Mouse (Mus musculus): Measurements from ENCODE around the gene Urb1. TPM values are rescaled to one million over a fixed set of nuclear protein-coding genes. Genes with fewer than 3 reads are reported as not detected.

Urb1 gene
- polyA plus RNA-seq, 1 experiment from 2014 or later = 11.7 TPM

DNA sequence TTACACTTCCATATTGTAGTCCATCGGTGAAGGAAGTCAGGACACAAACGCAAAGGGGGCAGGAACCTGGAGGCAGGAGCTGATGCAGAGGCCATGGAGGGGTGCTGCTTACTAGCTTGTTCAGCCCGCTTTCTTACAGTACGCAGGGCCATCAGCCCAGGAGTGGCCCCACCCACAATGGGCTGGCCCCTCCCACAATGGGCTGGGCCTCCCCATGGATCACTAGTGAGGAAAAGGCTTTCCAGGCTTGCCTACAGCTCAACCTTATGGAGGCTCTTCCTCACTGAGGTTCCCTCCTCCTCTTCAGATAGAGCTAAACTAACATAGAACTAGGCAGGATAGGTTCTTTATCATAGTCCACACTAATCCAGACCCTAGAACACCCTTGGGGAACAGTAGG lies 86.2 kb downstream of the Urb1 start:
- DNase-seq (no peak), ATAC-seq (ENCODE audit: insufficient read depth) (no peak)
- 0 out of 2 replicates have a peak, but pooled peaks cover 5% of the 10 kb centered on the region for H3K4me1 ChIP-seq (ENCODE audit: insufficient read depth)
- no peaks in the 10 kb centered on the region for H3K27me3 ChIP-seq (ENCODE audit: insufficient read depth, low read length)
- no peak for TF ChIP-seq CTCF (IDR thresholded peaks at IDR 0.05; ENCODE audit: low read depth)
- peaks cover 33% of the 10 kb centered on the region for H3K36me3 ChIP-seq (ENCODE audit: insufficient read depth)
- no peak overlapping the region for H3K4me2 ChIP-seq
- 94% methylated on average over 4 of the region's 4 CpGs for WGBS
- H3K27ac ChIP-seq (ENCODE audit: low read depth) = no peak overlapping the region
- H3K9ac ChIP-seq = no peak overlapping the region
- H3K4me3 ChIP-seq (ENCODE audit: low read depth, low read length) = no peak overlapping the region
- H3K9me3 ChIP-seq (ENCODE audit: low read depth, low read length) = no peaks in the 10 kb centered on the region

DNA sequence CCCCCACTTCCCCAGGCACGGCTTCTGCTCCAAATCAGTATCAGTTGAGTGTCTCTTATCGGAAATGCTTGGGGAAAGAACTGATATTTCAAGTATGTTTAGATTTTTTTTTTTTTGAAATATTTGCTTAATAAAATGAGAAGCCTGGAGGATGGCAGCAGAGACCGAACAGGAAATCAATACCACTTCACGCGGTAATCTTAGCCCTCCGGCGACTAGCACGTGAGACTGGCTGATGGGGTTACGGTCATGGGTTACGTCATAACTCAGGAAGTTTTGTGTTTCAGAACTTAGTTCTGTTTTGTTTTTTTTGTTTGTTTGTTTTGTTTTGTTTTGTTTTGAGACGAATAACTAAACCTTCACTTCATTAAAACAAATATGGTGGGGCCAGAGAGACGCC lies 99.9 kb downstream of the Urb1 start:
- H3K4me1 ChIP-seq (ENCODE audit: insufficient read depth) = peaks cover 9% of the 10 kb centered on the region; the same call in 1 of the 2 replicates
- no peaks in the 10 kb centered on the region for H3K27me3 ChIP-seq (ENCODE audit: insufficient read depth, low read length)
- no peaks in the 10 kb centered on the region for H3K36me3 ChIP-seq (ENCODE audit: insufficient read depth)
- H3K27ac ChIP-seq (ENCODE audit: low read depth) = no peak overlapping the region
- ATAC-seq (ENCODE audit: insufficient read depth) (no peak), DNase-seq (peak; percentile 4)
- H3K4me2 ChIP-seq = peak overlapping the region; percentile 47
- H3K9ac ChIP-seq = no peak overlapping the region
- H3K9me3 ChIP-seq (ENCODE audit: low read depth, low read length) = no peaks in the 10 kb centered on the region
- TF ChIP-seq CTCF (IDR thresholded peaks at IDR 0.05; ENCODE audit: low read depth) = no peak
- whole genome bisulfite sequencing = 50% methylated on average over 12 of the region's 12 CpGs
- H3K4me3 ChIP-seq (ENCODE audit: low read depth, low read length) = no peak overlapping the region

DNA sequence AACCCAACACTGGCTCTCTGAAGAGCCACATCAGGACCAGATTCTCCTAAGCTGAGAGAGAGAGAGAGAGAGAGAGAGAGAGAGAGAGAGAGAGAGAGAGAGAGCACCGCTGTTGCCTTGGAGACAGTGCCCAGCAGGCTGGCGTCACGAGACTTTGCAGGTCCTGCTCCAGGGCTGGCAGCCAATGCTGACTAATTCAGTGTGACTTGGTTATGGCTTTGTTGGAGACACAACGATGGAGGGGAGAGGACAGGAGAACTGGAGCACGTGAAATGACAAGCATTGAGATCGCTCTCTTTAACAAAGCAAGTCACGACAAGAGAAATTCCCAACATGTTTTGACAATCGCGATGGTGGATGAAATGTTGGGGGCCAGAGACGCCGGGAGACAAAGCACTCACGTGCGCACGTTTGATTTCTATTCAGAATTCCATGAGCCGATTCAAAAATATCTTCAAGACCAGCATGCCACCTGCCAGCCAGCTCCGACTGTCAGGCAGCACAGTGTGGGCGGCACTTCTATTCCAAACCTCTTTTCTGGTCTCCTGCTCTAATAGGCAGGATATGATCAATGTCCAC lies 100.4 kb downstream of the Urb1 start:
- H3K9ac ChIP-seq = no peak overlapping the region

DNA sequence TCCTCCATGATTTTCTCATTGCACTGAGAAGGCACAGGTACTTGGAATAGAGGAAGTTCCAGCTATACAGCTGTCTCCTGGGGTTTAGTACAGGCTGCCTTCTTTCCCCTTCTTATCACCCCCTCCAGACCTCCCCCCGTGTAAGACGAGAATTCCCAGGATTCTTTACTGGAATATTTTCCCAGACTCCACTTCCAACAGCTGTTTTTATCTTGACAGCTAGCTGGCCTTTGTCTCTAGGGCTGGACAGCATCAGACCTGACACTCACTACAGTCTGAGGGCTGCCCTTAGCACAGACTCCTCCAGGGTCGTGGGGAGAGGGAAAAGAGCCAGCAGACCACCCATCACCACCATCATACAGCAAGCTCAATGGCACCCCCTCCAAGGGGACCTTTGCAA lies 103.9 kb downstream of the Urb1 start:
- Histone ChIP-seq H3K4me3 (ENCODE audit: low read depth, low read length) (no peak overlapping the region), H3K27ac (ENCODE audit: low read depth) (peak overlapping the region; percentile 52), H3K9me3 (ENCODE audit: low read depth, low read length) (no peaks in the 10 kb centered on the region), H3K27me3 (ENCODE audit: insufficient read depth, low read length) (no peaks in the 10 kb centered on the region), H3K4me2 (no peak overlapping the region), H3K4me1 (ENCODE audit: insufficient read depth) (peaks cover 22% of the 10 kb centered on the region), H3K36me3 (ENCODE audit: insufficient read depth) (no peaks in the 10 kb centered on the region), H3K9ac (no peak overlapping the region)
- WGBS = 4% methylated on average over 3 of the region's 3 CpGs
- ATAC-seq (ENCODE audit: insufficient read depth) (peak; percentile 89), DNase-seq (peak; percentile 84)
- peak; percentile 15; the same call in 1 of the 2 replicates for TF ChIP-seq CTCF (IDR thresholded peaks at IDR 0.05; ENCODE audit: low read depth)

More for the DNA sequence above, 100.4 kb downstream of the Urb1 start:
- DNase-seq = peak; percentile 70
- Histone ChIP-seq H3K4me3 (ENCODE audit: low read depth, low read length) (no peak overlapping the region), H3K27me3 (ENCODE audit: insufficient read depth, low read length) (no peaks in the 10 kb centered on the region), H3K36me3 (ENCODE audit: insufficient read depth) (no peaks in the 10 kb centered on the region), H3K4me2 (peak overlapping the region; percentile 47), H3K9me3 (ENCODE audit: low read depth, low read length) (no peaks in the 10 kb centered on the region), H3K27ac (ENCODE audit: low read depth) (peak overlapping the region; percentile 22; the same call in 1 of the 2 replicates), H3K4me1 (ENCODE audit: insufficient read depth) (peaks cover 9% of the 10 kb centered on the region; the same call in 1 of the 2 replicates)
- peak; percentile 29; the same call in 1 of the 2 replicates for ATAC-seq (ENCODE audit: insufficient read depth)
- TF ChIP-seq CTCF (IDR thresholded peaks at IDR 0.05; ENCODE audit: low read depth) = no peak
- WGBS = 23% methylated on average over 17 of the region's 17 CpGs

DNA sequence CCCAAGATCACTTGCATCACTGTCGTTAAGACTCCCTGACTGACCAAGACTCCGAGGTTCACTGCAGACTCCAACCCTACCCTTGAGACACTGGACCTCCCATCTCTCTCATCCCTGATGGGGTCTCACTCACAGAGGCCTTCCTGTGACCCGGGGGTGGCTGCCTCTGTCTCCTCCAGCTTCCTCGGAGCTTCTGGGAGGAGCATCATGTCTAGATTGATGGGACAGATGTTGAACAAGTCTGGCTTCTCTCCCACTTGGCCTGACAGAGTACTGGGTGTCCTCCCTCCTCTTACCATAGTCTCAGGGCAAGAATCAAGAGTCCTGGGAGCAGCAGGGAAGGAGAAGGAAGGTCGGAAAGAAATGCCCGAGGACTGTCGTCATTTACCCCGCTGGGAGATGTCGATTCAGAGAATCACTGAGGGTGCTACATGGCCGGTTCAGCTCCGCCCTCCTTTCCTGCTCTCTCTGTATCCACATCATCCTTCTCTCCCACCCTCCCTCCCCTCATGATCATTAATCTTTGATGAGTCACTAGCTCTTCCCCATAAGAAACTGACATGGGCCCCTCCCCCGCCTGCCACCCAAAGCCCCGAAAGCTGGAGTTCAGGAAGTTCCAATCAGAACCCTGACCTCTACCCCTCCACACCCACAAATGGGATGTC lies 105.9 kb downstream of the Urb1 start:
- peak overlapping the region; percentile 34 for H3K27ac ChIP-seq (ENCODE audit: low read depth)
- DNase-seq = peak; percentile 67
- no peak overlapping the region for H3K4me3 ChIP-seq (ENCODE audit: low read depth, low read length)
- H3K4me1 ChIP-seq (ENCODE audit: insufficient read depth) = peaks cover 17% of the 10 kb centered on the region
- no peak for TF ChIP-seq CTCF (IDR thresholded peaks at IDR 0.05; ENCODE audit: low read depth)
- no peaks in the 10 kb centered on the region for H3K9me3 ChIP-seq (ENCODE audit: low read depth, low read length)
- no peak overlapping the region for H3K9ac ChIP-seq
- H3K36me3 ChIP-seq (ENCODE audit: insufficient read depth) = no peaks in the 10 kb centered on the region
- no peak overlapping the region for H3K4me2 ChIP-seq
- peak; percentile 32; the same call in 1 of the 2 replicates for ATAC-seq (ENCODE audit: insufficient read depth)
- no peaks in the 10 kb centered on the region for H3K27me3 ChIP-seq (ENCODE audit: insufficient read depth, low read length)
- 31% methylated on average over 13 of the region's 13 CpGs for WGBS

DNA sequence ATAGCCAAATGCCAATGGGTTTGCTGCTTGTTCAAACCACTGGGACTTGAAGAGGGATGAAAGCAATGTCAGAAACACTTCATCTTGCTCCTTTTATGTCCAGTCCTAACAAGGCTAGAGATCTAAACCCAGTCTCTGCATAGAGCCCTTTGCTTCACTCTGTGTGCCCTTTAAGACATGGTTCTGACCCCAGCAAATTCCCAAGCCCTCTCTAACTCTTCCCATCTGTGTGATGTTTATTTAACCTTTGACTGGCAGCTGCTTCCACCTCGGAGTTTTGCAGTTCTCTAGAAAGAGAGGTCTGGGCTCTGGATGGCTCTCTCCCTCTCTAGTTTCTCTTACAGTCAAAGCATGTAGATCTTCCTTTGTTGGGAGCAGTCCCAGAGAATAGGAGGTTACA lies 106.6 kb downstream of the Urb1 start:
- no peak for TF ChIP-seq CTCF (IDR thresholded peaks at IDR 0.05; ENCODE audit: low read depth)
- DNase-seq (peak; percentile 57), ATAC-seq (ENCODE audit: insufficient read depth) (no peak)
- H3K9me3 ChIP-seq (ENCODE audit: low read depth, low read length) = no peaks in the 10 kb centered on the region
- H3K4me1 ChIP-seq (ENCODE audit: insufficient read depth) = peaks cover 17% of the 10 kb centered on the region
- no peak overlapping the region for H3K4me3 ChIP-seq (ENCODE audit: low read depth, low read length)
- no peaks in the 10 kb centered on the region for H3K27me3 ChIP-seq (ENCODE audit: insufficient read depth, low read length)
- H3K4me2 ChIP-seq = no peak overlapping the region
- no peaks in the 10 kb centered on the region for H3K36me3 ChIP-seq (ENCODE audit: insufficient read depth)
- H3K27ac ChIP-seq (ENCODE audit: low read depth) = peak overlapping the region; percentile 34
- H3K9ac ChIP-seq = no peak overlapping the region
- 5% methylated on average over 1 of the region's 1 CpGs for WGBS

DNA sequence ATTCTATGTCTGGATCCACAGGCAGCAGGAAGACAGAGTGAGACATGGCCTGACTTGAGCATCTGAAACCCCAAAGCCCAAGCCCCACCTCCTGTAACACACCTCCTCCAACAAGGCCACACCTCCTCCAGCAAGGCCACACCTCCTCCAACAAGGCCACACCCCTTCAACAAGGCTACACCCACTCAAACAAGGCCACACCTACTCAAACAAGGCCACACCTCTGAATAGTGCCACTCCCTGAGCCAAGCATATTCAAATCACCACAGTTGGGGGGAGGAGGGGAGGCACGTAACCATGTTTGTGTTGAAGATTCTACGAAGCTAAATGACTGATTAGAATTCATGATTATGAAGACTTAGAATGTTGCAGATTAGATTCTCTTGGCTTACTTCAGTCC lies 108.7 kb downstream of the Urb1 start:
- ATAC-seq (ENCODE audit: insufficient read depth) = no peak
- DNase-seq = no peak
- 95% methylated on average over 2 of the region's 2 CpGs for WGBS
- Histone ChIP-seq H3K4me2 (no peak overlapping the region), H3K27ac (ENCODE audit: low read depth) (no peak overlapping the region), H3K4me1 (ENCODE audit: insufficient read depth) (peaks cover 13% of the 10 kb centered on the region), H3K9ac (no peak overlapping the region), H3K4me3 (ENCODE audit: low read depth, low read length) (no peak overlapping the region), H3K27me3 (ENCODE audit: insufficient read depth, low read length) (no peaks in the 10 kb centered on the region), H3K9me3 (ENCODE audit: low read depth, low read length) (no peaks in the 10 kb centered on the region), H3K36me3 (ENCODE audit: insufficient read depth) (no peaks in the 10 kb centered on the region)
- TF ChIP-seq CTCF (IDR thresholded peaks at IDR 0.05; ENCODE audit: low read depth) = no peak

Other genes starting within 250 kb of the Urb1 start
- 84.8 and 86.2 TPM in 2 replicates for gene Mis18a, start 83.0 kb downstream of the Urb1 start, polyA plus RNA-seq (2014; fragmentation: Nextera tagmentation; extraction: Ambion mirVana)
- gene Mrap, start 72.2 kb downstream of the Urb1 start, polyA plus RNA-seq (2014; fragmentation: Nextera tagmentation; extraction: Ambion mirVana) = 0.43 and 0.91 TPM in 2 replicates
- 1.2 and 1.4 TPM in 2 replicates for gene Eva1c, start 16.3 kb upstream of the Urb1 start, polyA plus RNA-seq (2014; fragmentation: Nextera tagmentation; extraction: Ambion mirVana)
- gene Cfap298, start 124.7 kb upstream of the Urb1 start, polyA plus RNA-seq (2014; fragmentation: Nextera tagmentation; extraction: Ambion mirVana) = 42.8 and 45.2 TPM in 2 replicates
- 15.2 and 17.6 TPM in 2 replicates for gene Synj1, start 200.9 kb upstream of the Urb1 start, polyA plus RNA-seq (2014; fragmentation: Nextera tagmentation; extraction: Ambion mirVana)
- 62.4 and 66.4 TPM in 2 replicates for gene Paxbp1, start 234.1 kb upstream of the Urb1 start, polyA plus RNA-seq (2014; fragmentation: Nextera tagmentation; extraction: Ambion mirVana)